Mouse (Mus musculus) forebrain, postnatal 0 days (tissue): ENCODE data around the gene Adcy6. TPM values are rescaled to one million over a fixed set of nuclear protein-coding genes. Genes with fewer than 3 reads are reported as not detected.
A peak's percentile ranks its signal among the peaks of the same experiment; 100 is the strongest.

ENCODE experiments used
- ATAC-seq: fragments of 200-750 bp; cut with Nextera tagmentation; 2 replicates; pipeline ENCODE4 v1.8.0; 2017; ENCODE audit warnings: mild to moderate bottlenecking, moderate library complexity
- DNase-seq: peaks from one replicate; pipeline ENCODE4 v3.0.0-alpha.2; 2015
- H3K27ac ChIP-seq: fragments of 300-500 bp; sonication (generic); 2 replicates; pipeline ENCODE4 v1.5.1; 2014; ENCODE audit warnings: low read depth, mild to moderate bottlenecking, antibody characterized with exemption, low read length, moderate library complexity, mixed read lengths
- H3K27me3 ChIP-seq: fragments of 300-500 bp; sonication (generic); 2 replicates; pipeline ENCODE4 v1.6.1; 2014; ENCODE audit warnings: mild to moderate bottlenecking, low read length, mixed read lengths; ENCODE audit not compliant: insufficient read depth
- H3K36me3 ChIP-seq: fragments of 300-500 bp; sonication (generic); 2 replicates; pipeline ENCODE4 v1.6.1; 2014; ENCODE audit warnings: mild to moderate bottlenecking, moderate library complexity; ENCODE audit not compliant: insufficient read depth
- H3K4me1 ChIP-seq: fragments of 300-500 bp; sonication (generic); 2 replicates; pipeline ENCODE4 v1.6.1; 2014; ENCODE audit warnings: antibody characterized with exemption; ENCODE audit not compliant: insufficient read depth
- H3K4me2 ChIP-seq: fragments of 300-500 bp; sonication (generic); 2 replicates; pipeline ENCODE4 v1.6.1; 2014; ENCODE audit warnings: low read depth, mild to moderate bottlenecking, moderate library complexity
- H3K4me3 ChIP-seq: fragments of 300-500 bp; sonication (generic); 2 replicates; pipeline ENCODE4 v1.5.1; 2014; ENCODE audit warnings: low read depth, low read length, mixed read lengths
- H3K9ac ChIP-seq: fragments of 300-500 bp; sonication (generic); 2 replicates; pipeline ENCODE4 v1.6.1; 2014; ENCODE audit warnings: mild to moderate bottlenecking
- H3K9me3 ChIP-seq: fragments of 300-500 bp; sonication (generic); 2 replicates; pipeline ENCODE4 v1.6.1; 2016; ENCODE audit warnings: low read length
- CTCF ChIP-seq: sonication (generic); IDR thresholded peaks from 2 replicates; pipeline ENCODE4 v1.5.1; 2016; ENCODE audit warnings: antibody characterized with exemption, control low read depth, low read depth
- WGBS: fragments of 180-500 bp; shearing (Covaris S2); extraction: QIAGEN DNeasy Blood & Tissue Kit; methylation state at CpG from one replicate; pipeline ENCODE4 v1.1.7; 2014; 5-methylcytosine and 5-hydroxymethylcytosine counted together
- polyA plus RNA-seq: library from polyadenylated mRNA; unstranded; fragments of >200 nt; fragmentation: Nextera tagmentation; extraction: Ambion mirVana; gene quantifications from 2 replicates; pipeline ENCODE4 v1.2.1, GENCODE M21; 2015
- total RNA-seq: library from RNA; depleted of rRNA; stranded (reverse); fragments of >200 nt; gene quantifications from 2 replicates; pipeline ENCODE4 v1.2.3, GENCODE M21; 2014

Gene Adcy6
- total and polyA plus RNA-seq, 2 experiments from 2014 or later: 5.4 to 42.3 TPM

DNA sequence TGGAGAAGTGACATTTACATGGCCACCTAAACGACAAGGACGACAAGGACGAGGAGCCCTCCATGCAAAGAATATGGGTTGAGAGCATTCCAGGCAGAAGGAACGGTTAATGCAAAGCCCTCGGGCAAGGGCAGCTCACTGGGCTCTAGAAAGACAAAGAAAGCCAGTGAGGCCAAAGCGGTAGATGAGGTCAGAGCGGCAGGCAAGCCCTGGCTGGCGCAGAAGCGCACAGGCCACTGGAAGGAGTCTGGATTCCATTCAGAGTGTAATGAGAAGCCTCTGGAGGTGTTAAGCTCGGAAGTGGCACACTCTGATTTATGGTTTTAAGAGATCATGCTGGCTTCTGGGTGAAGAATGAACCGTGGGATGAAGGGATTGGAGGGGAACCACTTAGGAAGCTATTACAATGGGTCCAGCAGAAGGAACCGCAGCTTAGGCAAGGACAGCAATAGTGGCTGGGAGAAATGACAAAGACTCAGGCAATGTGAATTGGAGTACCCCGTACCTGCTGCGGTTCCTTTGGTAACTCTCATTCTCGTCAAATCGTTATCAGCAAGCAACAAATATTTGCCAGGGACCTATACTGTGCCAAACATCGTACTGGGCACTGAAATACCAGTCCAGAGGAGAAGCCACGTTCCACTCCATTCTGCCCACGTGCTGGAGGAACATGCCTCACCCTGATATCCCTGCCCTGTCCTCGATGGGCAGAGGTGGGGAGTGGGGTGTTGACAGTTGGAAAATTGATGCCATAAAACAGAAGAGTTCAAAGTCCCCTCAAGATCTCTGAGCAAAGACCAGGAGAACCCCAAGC lies 6.7 kb upstream of the Adcy6 start:
- no peak for DNase-seq
- H3K9ac ChIP-seq: no peak overlapping the region
- no peak for TF ChIP-seq CTCF
- 36% methylated on average over 20 of the region's 20 CpGs for WGBS
- H3K27ac ChIP-seq: no peak overlapping the region
- no peak overlapping the region for H3K4me3 ChIP-seq
- no peaks in the 10 kb centered on the region for H3K36me3 ChIP-seq
- H3K27me3 ChIP-seq: no peaks in the 10 kb centered on the region
- H3K9me3 ChIP-seq: no peaks in the 10 kb centered on the region
- no peak overlapping the region for H3K4me2 ChIP-seq
- ATAC-seq: no peak
- no peaks in the 10 kb centered on the region for H3K4me1 ChIP-seq

DNA sequence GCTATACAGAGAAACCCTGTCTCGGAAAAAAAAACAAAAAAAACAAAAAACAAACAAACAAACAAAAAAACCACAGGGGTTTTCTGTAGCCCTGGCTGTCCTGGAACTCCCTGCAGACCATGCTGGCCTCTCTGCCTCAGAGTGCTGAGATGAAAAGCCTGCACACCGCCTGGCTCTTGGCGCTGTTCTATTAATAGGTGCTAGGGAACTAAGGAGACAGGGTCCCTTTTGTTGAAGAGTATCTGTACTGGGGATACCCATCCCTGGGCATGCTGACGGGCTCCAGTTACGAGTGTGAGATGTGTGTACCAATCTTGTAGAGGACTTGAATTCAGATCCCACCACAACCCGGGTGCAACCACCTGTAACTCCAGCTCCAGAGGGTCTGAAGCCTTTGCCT lies 5.9 kb upstream of the Adcy6 start:
- no peaks in the 10 kb centered on the region for H3K27me3 ChIP-seq
- no peaks in the 10 kb centered on the region for H3K4me1 ChIP-seq
- 64% methylated on average over 6 of the region's 6 CpGs for WGBS
- no peaks in the 10 kb centered on the region for H3K36me3 ChIP-seq
- ATAC-seq: no peak
- TF ChIP-seq CTCF: no peak
- no peak overlapping the region for H3K4me2 ChIP-seq
- no peak overlapping the region for H3K27ac ChIP-seq
- no peak overlapping the region for H3K9ac ChIP-seq
- no peak for DNase-seq
- no peak overlapping the region for H3K4me3 ChIP-seq
- H3K9me3 ChIP-seq: no peaks in the 10 kb centered on the region

DNA sequence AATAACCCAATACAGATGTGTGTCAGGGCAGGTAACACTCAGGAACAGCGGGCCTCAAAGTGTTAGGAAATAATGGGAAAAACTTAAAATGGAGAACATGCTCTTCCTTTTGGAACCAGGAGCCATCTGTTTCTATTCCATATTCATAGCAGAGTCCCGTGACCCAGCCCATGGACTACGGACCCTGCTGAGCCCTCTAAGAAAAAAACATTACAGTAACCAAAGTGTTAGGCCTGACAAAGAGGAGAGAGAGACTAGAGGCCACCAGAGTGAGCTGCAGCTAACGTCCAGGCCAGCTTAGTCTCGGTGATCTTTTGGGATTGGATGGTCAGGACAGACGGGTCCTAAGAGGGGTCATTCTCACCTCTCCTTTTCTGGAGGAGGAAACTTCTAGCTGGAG lies 5.1 kb upstream of the Adcy6 start:
- no peak for TF ChIP-seq CTCF
- ATAC-seq: no peak
- Histone ChIP-seq H3K27ac (no peak overlapping the region), H3K4me2 (no peak overlapping the region), H3K9me3 (no peaks in the 10 kb centered on the region), H3K9ac (no peak overlapping the region), H3K4me1 (no peaks in the 10 kb centered on the region), H3K36me3 (no peaks in the 10 kb centered on the region), H3K4me3 (no peak overlapping the region), H3K27me3 (no peaks in the 10 kb centered on the region)
- no peak for DNase-seq
- WGBS: 51% methylated on average over 6 of the region's 6 CpGs

- H3K4me1 ChIP-seq: no peaks in the 10 kb centered on the region
- 33% methylated on average over 9 of the region's 9 CpGs for WGBS
- no peak overlapping the region for H3K9ac ChIP-seq
- no peak overlapping the region for H3K27ac ChIP-seq
- H3K27me3 ChIP-seq: no peaks in the 10 kb centered on the region
- DNase-seq: no peak
- H3K4me2 ChIP-seq: no peak overlapping the region
- no peaks in the 10 kb centered on the region for H3K9me3 ChIP-seq
- H3K36me3 ChIP-seq: no peaks in the 10 kb centered on the region
- H3K4me3 ChIP-seq: no peak overlapping the region
- TF ChIP-seq CTCF: no peak
- no peak for ATAC-seq
These were observed 4.7 kb upstream of the Adcy6 start for GRCm38 (mm10) chr15:98614551-98614950.

DNA sequence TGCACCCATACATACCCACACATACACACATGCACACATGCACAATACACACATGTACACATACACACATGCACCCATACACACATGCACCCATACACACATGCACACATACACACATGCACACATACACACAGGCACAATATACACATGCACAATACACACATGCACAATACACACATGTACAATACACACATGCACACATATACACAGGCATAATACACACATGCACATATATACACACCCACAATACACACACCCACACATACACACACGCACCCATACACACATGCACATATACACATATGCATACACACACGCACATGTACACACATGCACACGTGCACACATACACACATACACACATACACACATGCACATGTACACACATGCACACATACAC lies 2.4 kb upstream of the Adcy6 start:
- H3K9me3 ChIP-seq: no peaks in the 10 kb centered on the region
- WGBS: 96% methylated on average over 3 of the region's 3 CpGs
- DNase-seq (no peak), ATAC-seq (no peak)
- H3K4me3 ChIP-seq: no peak overlapping the region
- no peaks in the 10 kb centered on the region for H3K27me3 ChIP-seq
- no peak overlapping the region for H3K4me2 ChIP-seq
- H3K36me3 ChIP-seq: no peaks in the 10 kb centered on the region
- no peak for TF ChIP-seq CTCF
- H3K27ac ChIP-seq: no peak overlapping the region
- no peak overlapping the region for H3K9ac ChIP-seq
- H3K4me1 ChIP-seq: peaks cover 12% of the 10 kb centered on the region

DNA sequence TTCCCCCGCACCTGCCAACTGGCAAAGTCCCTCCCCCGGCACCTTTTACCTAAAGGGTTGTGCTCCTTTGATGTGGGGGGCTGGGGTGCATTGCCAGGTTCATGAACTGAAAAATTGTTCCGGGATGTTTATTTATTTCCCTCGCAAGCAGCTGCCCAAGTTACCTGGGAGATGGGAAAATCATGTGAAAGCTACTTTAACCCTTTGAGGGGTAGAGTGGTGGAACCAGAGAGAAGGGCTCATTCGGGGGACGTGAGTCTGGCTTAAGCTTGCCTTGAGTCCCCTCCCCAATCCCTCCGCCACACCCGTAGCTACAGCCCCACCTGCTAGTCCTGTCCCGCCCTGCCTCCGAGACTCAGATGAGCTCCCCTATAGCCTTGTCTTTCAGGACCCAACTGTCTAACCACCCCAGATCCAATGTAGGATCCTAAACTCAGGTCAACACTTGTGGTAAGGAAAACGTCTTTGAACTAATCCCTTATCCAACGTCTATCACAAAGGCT lies 306 bp upstream of the Adcy6 start:
- H3K4me3 ChIP-seq: peak overlapping the region; percentile 88
- H3K9ac ChIP-seq: peak overlapping the region; percentile 87
- no peak for TF ChIP-seq CTCF
- 4% methylated on average over 12 of the region's 12 CpGs for WGBS
- ATAC-seq (no peak), DNase-seq (peak; percentile 22)
- peak overlapping the region; percentile 88 for H3K4me2 ChIP-seq
- H3K27ac ChIP-seq: peak overlapping the region; percentile 72
- H3K27me3 ChIP-seq: no peaks in the 10 kb centered on the region
- H3K9me3 ChIP-seq: no peaks in the 10 kb centered on the region
- no peaks in the 10 kb centered on the region for H3K36me3 ChIP-seq
- peaks cover 12% of the 10 kb centered on the region for H3K4me1 ChIP-seq

GRCm38 (mm10) chr15:98608784-98609250 lies 1.1 kb downstream of the Adcy6 start:
- H3K27me3 ChIP-seq: no peaks in the 10 kb centered on the region
- H3K36me3 ChIP-seq: peaks cover 6% of the 10 kb centered on the region
- DNase-seq: peak; percentile 11
- peak overlapping the region; percentile 88 for H3K4me3 ChIP-seq
- peaks cover 12% of the 10 kb centered on the region for H3K4me1 ChIP-seq
- no peak for TF ChIP-seq CTCF
- H3K4me2 ChIP-seq: peak overlapping the region; percentile 88
- H3K9me3 ChIP-seq: no peaks in the 10 kb centered on the region
- peak; percentile 40 for ATAC-seq
- H3K27ac ChIP-seq: peak overlapping the region; percentile 72
- 9% methylated on average over 13 of the region's 26 CpGs for WGBS
- peak overlapping the region; percentile 87 for H3K9ac ChIP-seq
